9 mouse cellular contexts compared by ENCODE assay signal in genomic region chr10:94549511-94550232, GRCm38 (mm10).
DNase-seq lines count a peak whose midpoint lies in the region; ATAC-seq and TF ChIP-seq lines count a peak whose summit lies in the region.
"Had no signal": no experiment of that assay in that cellular context is flagged by ENCODE, and none has a peak within 500 bp of the region (broad histone marks: within the 10 kb centered on the region; RNA-seq: fewer than 3 reads in every experiment).

No protein-coding gene starts in this region.

- TF ChIP-seq CTCF in stomach, postnatal 0 days (IDR thresholded peaks at IDR 0.05; ENCODE audit: low read depth) = no peak

- no peak overlapping the region for H3K4me3 ChIP-seq in embryonic facial prominence, embryonic 14.5 days (ENCODE audit: low read depth, low read length)
- no peak overlapping the region for H3K4me3 ChIP-seq in embryonic facial prominence, embryonic 10.5 days
- H3K4me3 ChIP-seq in midbrain, embryonic 13.5 days (replicated peaks) = no peak overlapping the region
- H3K4me3 ChIP-seq in midbrain, embryonic 15.5 days = no peak overlapping the region
- H3K4me3 ChIP-seq in stomach, postnatal 0 days (ENCODE audit: low read depth, low read length) = no peak overlapping the region
- H3K4me3 ChIP-seq: heart, adult 2 months had no signal

- H3K9ac ChIP-seq in embryonic facial prominence, embryonic 14.5 days (ENCODE audit: low read depth, low read length) = no peak overlapping the region
- no peak overlapping the region for H3K9ac ChIP-seq in midbrain, embryonic 13.5 days (replicated peaks)
- no peak overlapping the region for H3K9ac ChIP-seq in midbrain, embryonic 15.5 days
- no peak overlapping the region for H3K9ac ChIP-seq in stomach, postnatal 0 days (ENCODE audit: low read length)

- no peak for ATAC-seq in embryonic facial prominence, embryonic 14.5 days (ENCODE audit: low read depth)
- ATAC-seq in midbrain, embryonic 13.5 days = peak; percentile 43; the same call in 1 of the 2 replicates
- ATAC-seq in midbrain, embryonic 15.5 days (replicated peaks) = no peak
- ATAC-seq in stomach, postnatal 0 days (ENCODE audit: low FRiP score, low TSS enrichment) = no peak
- ATAC-seq in cerebellum, adult (ENCODE audit: insufficient number of reproducible peaks, low FRiP score, low TSS enrichment) = no peak

- no peak for TF ChIP-seq EP300 in stomach, postnatal 0 days (optimal IDR thresholded peaks at IDR 0.05)

- H3K27me3 ChIP-seq in embryonic facial prominence, embryonic 14.5 days (replicated peaks; ENCODE audit: control insufficient read depth, insufficient read depth, low read length) = no peaks in the 10 kb centered on the region
- H3K27me3 ChIP-seq in embryonic facial prominence, embryonic 10.5 days (replicated peaks; ENCODE audit: low read depth, poor library complexity, severe bottlenecking) = no peaks in the 10 kb centered on the region
- no peaks in the 10 kb centered on the region for H3K27me3 ChIP-seq in midbrain, embryonic 13.5 days
- no peaks in the 10 kb centered on the region for H3K27me3 ChIP-seq in midbrain, embryonic 15.5 days (replicated peaks)
- no peaks in the 10 kb centered on the region for H3K27me3 ChIP-seq in stomach, postnatal 0 days (ENCODE audit: control insufficient read depth, insufficient read depth, low read length)

- WGBS in embryonic facial prominence, embryonic 14.5 days = 64% methylated on average over 4 of the region's 4 CpGs
- WGBS in embryonic facial prominence, embryonic 10.5 days = 56% methylated on average over 4 of the region's 4 CpGs
- WGBS in midbrain, embryonic 13.5 days = 44% methylated on average over 4 of the region's 4 CpGs
- WGBS in midbrain, embryonic 15.5 days = 59% methylated on average over 4 of the region's 4 CpGs
- WGBS in stomach, postnatal 0 days = 60% methylated on average over 4 of the region's 4 CpGs

- peak; percentile 55 for DNase-seq in embryonic facial prominence, embryonic 14.5 days (ENCODE audit: low spot score)
- no peak for DNase-seq in embryonic facial prominence, embryonic 10.5 days (ENCODE audit: low spot score)
- peak; percentile 51 to 73 for DNase-seq in kidney, adult 8-10 months
- DNase-seq in stomach, postnatal 0 days (ENCODE audit: low spot score) = no peak
- DNase-seq in natural killer cell, adult 2 months (ENCODE audit: low spot score in 2 of 2) = no peak

- no peaks in the 10 kb centered on the region for H3K36me3 ChIP-seq in embryonic facial prominence, embryonic 14.5 days (ENCODE audit: control insufficient read depth, insufficient read depth, low read length)
- H3K36me3 ChIP-seq in embryonic facial prominence, embryonic 10.5 days (replicated peaks) = no peaks in the 10 kb centered on the region
- no peaks in the 10 kb centered on the region for H3K36me3 ChIP-seq in midbrain, embryonic 13.5 days
- no peaks in the 10 kb centered on the region for H3K36me3 ChIP-seq in midbrain, embryonic 15.5 days (replicated peaks)
- no peaks in the 10 kb centered on the region for H3K36me3 ChIP-seq in stomach, postnatal 0 days (ENCODE audit: control insufficient read depth, insufficient read depth, low read length)

- H3K4me2 ChIP-seq in embryonic facial prominence, embryonic 14.5 days (ENCODE audit: low read depth, low read length) = no peak overlapping the region
- H3K4me2 ChIP-seq in midbrain, embryonic 13.5 days (replicated peaks) = no peak overlapping the region
- no peak overlapping the region for H3K4me2 ChIP-seq in midbrain, embryonic 15.5 days
- no peak overlapping the region for H3K4me2 ChIP-seq in stomach, postnatal 0 days (replicated peaks; ENCODE audit: low read depth)

- H3K4me1 ChIP-seq in embryonic facial prominence, embryonic 14.5 days (ENCODE audit: control insufficient read depth, insufficient read depth, low read length) = peaks cover 25% of the 10 kb centered on the region
- H3K4me1 ChIP-seq in embryonic facial prominence, embryonic 10.5 days = peaks cover 32% of the 10 kb centered on the region
- H3K4me1 ChIP-seq in midbrain, embryonic 13.5 days (replicated peaks) = peaks cover 29% of the 10 kb centered on the region
- peaks cover 25% of the 10 kb centered on the region for H3K4me1 ChIP-seq in midbrain, embryonic 15.5 days
- H3K4me1 ChIP-seq in stomach, postnatal 0 days (replicated peaks; ENCODE audit: control insufficient read depth, insufficient read depth) = peaks cover 7% of the 10 kb centered on the region

- H3K9me3 ChIP-seq in embryonic facial prominence, embryonic 14.5 days (ENCODE audit: control insufficient read depth, low read length) = no peaks in the 10 kb centered on the region
- H3K9me3 ChIP-seq in embryonic facial prominence, embryonic 10.5 days = no peaks in the 10 kb centered on the region
- no peaks in the 10 kb centered on the region for H3K9me3 ChIP-seq in midbrain, embryonic 13.5 days
- no peaks in the 10 kb centered on the region for H3K9me3 ChIP-seq in midbrain, embryonic 15.5 days
- H3K9me3 ChIP-seq in stomach, postnatal 0 days (ENCODE audit: control insufficient read depth, low read length) = no peaks in the 10 kb centered on the region

- H3K27ac ChIP-seq in embryonic facial prominence, embryonic 14.5 days (replicated peaks; ENCODE audit: low read depth, low read length) = no peak overlapping the region
- H3K27ac ChIP-seq in embryonic facial prominence, embryonic 10.5 days (replicated peaks) = no peak overlapping the region
- no peak overlapping the region for H3K27ac ChIP-seq in midbrain, embryonic 13.5 days
- H3K27ac ChIP-seq in midbrain, embryonic 15.5 days = no peak overlapping the region
- H3K27ac ChIP-seq in stomach, postnatal 0 days (replicated peaks) = peak overlapping the region; percentile 37

Comparison
In these comparisons a context has a peak if more than half of its experiments do, and no peak if none do; other contexts are left out.
1. DNase-seq: peak in embryonic facial prominence, embryonic 14.5 days (single experiment) and kidney, adult 8-10 months (2 of 2); none in embryonic facial prominence, embryonic 10.5 days (single experiment), stomach, postnatal 0 days (single experiment) and natural killer cell, adult 2 months (0 of 2).